Mouse (Mus musculus): ENCODE results near the gene Slc22a2.

- TF ChIP-seq CTCF (IDR thresholded peaks at IDR 0.05; ENCODE audit: control insufficient read depth, insufficient read depth, low read length) (no peak), POLR2A (IDR thresholded peaks at IDR 0.05; ENCODE audit: borderline replicate concordance, control insufficient read depth, low read depth, low read length) (no peak)
These were observed 93.2 kb downstream of the Slc22a2 start for GRCm38 (mm10) chr17:12677139-12677538.

Data from bone marrow, adult 2 months (tissue).